Mouse (Mus musculus) erythroblast, embryonic 14.5 days (primary cell): Measurements from ENCODE around the gene Prpf6.

Experiments used
- GATA1 ChIP-seq: IDR thresholded peaks from 2 replicates; pipeline ENCODE4 v1.6.1; 2012; ENCODE audit warnings: low read length, inconsistent platforms, mixed read lengths
- TAL1 ChIP-seq: IDR thresholded peaks from 3 replicates; pipeline ENCODE4 v1.6.1; 2012; ENCODE audit warnings: low read length, inconsistent platforms, mixed read lengths

- no peak for TF ChIP-seq GATA1
- no peak for TF ChIP-seq TAL1
These were observed 37.9 kb upstream of the Prpf6 start for GRCm38 (mm10) chr2:181553772-181554171.
